Mouse (Mus musculus) adrenal gland, adult 8-10 months (tissue): ENCODE measurements around the gene Fem1b. TPM values are rescaled to one million over a fixed set of nuclear protein-coding genes. Genes with fewer than 3 reads are reported as not detected.

Experiments used
- DNase-seq: peaks from one replicate; pipeline ENCODE4 v3.0.0; 2022
- total RNA-seq, 4 experiments: library from RNA; stranded (reverse); gene quantifications; 2 replicates each; pipeline ENCODE4 v1.2.4; 2022

Gene Fem1b
- total RNA-seq, 4 experiments from 2014 or later = 32.0 to 39.4 (median 37.7) TPM

DNA sequence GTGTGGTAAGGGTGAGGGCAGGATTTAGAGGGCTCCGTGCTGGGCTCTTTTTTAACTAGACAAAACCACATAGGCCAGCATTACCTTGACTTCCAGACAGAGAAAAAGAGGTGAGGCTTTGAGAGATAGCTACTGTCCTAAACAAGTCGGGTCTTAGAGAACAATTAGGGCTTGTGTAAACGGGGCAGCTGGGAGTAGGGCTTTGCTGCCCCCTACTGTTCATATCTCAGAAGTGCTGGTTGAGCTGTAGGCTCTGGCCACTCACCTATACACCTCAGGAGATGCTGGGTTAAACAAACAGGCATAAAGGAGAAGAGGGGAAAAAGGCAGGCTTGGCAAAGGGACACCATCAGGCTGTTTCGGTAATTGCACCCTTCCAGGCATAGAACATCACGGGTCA lies 34.3 kb downstream of the Fem1b start:
- no peak for DNase-seq

DNA sequence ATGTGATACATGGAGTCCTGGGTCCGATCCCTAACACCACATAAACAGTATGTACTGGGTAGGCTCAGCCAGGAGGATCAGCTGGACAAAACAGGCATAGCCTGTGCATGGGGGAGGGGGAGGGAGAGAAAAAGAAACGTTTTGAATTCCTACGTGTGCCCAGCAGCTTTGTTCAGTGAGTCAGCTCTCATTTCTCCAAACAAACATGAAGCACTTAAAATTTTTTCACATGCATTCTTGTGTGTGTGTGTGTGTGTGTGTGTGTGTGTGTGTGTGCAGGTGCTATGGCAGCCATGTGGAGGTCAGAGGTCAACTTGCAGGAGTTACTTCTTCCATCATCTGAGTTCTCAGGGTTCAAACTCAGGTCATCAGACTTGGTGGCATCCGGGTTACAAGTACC lies 36.3 kb downstream of the Fem1b start:
- no peak for DNase-seq

DNA sequence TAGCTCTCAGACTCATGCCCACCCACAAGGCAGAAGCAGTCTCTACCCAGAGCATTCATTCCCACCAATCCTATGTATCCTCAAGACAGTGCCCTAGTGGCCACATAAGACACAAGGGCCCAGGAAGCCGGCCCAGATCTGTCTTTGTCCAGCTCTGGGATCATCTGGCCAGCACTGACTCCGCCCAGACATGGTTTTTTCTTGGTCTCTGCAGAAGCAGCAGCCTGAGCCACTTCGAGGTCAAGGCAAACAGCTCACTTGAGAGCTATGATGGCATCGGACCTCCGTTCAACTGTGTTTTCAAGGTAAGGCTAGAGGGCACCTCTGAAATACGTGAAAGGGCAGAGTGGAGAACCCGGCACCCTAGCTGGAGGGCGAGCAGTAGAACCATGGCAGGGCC lies 39.0 kb downstream of the Fem1b start:
- peak; percentile 47 for DNase-seq

DNA sequence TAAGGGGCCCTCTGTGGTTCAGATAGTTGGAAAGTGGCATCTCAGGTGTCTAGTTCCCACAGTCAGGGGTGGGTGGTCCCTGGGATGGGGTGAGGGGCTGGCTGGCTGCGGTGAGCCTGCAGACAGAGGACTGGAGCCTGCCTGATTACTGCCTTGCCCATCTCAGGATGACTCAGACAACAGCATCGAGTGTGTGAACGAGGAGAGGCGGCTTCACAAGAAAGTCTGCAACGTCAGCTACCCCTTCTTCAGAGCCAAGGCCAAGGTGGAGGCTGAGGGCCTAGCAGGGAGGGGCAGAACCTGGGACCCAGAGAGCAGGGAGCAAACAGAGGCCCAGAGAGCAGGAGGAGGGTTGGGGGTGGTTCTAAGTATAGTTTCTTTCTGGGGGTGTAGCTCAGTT lies 43.4 kb downstream of the Fem1b start:
- DNase-seq = no peak

DNA sequence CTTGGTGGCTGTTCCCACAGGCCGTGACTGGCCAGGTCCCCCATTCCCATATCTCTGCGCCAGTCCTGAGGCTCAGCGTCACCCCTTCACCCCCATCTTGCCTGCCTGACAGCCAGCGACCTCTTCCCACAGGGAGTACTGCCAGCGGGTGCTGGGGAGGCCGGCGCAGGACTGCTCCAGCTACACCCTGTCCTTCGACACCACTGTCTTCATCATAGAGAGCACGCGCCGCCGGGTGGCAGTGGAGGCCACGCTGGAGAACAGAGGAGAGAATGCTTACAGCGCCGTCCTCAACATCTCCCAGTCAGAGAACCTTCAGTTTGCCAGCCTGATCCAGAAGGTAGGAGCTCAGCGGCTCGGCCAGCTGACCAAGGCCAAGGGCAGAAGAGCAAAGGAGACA lies 44.3 kb downstream of the Fem1b start:
- DNase-seq = no peak

DNA sequence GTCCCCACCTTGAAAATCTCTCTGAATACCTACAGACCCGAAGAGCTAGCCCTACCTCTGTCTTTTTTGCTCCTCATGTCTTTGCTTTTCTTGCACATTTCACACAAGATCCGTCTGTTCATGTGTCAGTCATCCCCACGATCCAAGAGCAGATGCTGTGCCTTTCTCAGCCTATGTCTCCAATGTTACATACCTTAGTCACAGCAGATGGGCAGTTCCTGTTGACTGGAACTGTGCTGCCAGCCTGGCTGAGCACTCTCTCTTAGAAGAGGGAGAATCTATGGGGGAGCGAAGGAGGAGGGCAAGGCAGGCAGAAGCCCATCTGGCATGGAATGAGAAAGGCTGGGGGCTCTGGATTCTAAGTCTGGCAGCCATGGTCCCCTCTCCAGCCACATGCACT lies 46.4 kb downstream of the Fem1b start:
- no peak for DNase-seq

DNA sequence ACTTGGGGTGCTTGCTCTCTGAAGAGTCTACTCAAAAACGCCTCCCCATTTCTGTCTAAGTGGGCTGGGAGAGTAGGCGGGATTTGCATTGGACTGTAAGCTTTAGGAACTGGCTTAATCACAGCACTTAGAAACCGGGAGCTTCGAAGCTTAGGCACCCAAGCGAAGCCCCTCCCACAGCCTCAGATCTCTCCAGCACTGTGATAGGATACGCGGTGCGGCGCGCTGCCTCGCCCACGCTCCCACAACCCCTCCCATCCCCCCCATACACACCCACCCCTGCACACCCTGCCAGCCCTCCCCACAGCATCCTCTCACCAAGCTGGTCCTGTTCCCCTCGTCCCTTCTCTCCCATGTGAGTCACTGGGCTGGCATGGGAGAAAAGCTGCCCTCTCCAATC lies 48.3 kb downstream of the Fem1b start:
- no peak for DNase-seq

DNA sequence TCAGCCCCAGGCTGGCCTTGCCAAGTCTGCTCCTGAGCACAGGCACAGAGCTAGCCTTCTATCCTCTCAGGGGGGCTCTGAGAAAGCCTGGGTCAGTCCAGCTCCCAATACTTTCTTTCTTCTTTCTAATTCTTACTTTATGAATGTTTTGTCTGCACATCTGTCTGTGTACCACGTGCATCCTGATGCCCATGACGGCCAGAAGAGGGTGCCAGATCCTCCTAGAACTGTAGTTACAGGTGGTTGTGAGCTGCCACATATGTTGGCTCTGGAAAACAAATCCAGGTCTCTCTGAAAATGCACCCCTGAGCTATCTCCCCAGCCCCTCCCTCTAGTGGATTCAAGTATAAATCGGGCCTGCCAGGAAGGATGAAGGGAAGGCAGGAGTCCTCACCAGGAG lies 52.1 kb downstream of the Fem1b start:
- DNase-seq = no peak

DNA sequence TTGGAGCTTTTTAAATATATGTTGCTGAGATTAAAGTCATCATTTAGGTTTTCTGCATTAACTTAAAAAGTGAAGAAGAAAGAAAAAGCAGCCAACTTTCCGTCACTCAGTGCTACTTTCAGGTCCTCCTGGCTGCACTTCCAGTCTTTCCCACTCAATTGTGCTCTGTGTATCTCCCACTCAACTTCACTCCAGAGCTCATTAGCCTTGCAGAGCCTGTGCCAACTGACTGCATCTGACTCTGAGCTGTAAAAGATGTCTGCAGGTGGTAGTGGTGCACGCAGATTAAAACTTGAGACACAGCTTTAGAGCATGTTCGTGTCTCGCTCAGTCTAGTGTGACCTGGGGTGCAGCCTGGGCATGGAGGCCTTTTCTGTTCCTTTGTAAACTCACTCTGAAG lies 53.4 kb downstream of the Fem1b start:
- DNase-seq = no peak

DNA sequence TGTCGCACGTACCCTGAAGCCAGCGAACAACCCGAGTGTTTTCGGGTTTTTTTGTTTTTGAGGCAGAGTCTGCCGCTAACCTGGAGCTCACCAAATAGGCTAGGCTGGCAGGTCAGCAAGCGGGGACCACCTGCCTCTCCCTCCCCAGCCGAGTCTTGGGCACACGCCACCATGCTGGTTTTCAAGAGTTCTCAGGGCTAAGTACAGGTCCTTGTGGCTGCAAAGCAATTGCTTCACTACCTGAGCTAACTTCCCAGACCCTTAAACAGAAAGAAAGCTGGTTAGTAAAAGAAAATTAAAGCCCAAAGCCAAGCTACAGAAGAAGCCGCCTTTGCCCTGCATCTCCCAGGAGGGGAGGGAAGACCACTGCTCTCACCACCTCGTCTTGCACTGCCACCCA lies 61.4 kb downstream of the Fem1b start:
- DNase-seq = no peak

DNA sequence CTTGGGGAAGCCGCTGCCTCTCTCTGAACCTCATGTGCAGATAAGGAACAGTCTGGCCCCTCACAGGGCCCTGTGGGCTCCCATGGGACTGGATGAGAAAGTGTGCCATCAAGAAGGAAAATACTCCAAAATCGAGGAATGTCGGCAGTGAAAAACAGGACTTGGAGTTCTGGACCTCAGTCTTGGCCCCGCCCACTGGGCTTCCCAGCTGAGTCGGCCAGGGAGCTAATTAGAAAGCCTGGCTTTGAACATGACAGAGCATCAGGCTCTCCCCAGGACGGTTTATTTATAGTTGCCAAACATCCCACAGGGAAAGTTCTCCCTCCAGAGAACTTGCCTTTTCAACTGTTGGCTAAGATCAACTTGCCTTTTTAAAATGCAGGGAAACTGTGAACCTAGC lies 62.1 kb downstream of the Fem1b start:
- no peak for DNase-seq

DNA sequence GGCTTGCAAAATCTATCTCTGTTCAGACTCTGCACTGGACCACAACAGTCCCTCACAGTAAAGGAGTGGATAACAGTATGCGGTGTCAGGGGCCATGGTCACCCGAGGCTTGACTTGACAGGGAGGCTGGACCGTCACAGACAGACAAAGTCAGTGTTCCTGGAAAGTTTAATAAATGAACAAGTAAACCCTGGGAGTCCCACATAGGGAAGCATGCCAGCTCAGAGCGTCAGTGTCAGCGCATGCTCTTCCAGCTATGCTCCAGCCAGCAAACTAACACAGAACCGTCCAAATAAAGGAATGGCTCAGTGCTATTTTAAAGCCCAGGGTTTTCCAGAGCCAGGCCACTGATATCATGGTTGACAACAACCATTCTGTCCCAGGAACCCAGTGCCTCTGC lies 65.1 kb downstream of the Fem1b start:
- DNase-seq = no peak

DNA sequence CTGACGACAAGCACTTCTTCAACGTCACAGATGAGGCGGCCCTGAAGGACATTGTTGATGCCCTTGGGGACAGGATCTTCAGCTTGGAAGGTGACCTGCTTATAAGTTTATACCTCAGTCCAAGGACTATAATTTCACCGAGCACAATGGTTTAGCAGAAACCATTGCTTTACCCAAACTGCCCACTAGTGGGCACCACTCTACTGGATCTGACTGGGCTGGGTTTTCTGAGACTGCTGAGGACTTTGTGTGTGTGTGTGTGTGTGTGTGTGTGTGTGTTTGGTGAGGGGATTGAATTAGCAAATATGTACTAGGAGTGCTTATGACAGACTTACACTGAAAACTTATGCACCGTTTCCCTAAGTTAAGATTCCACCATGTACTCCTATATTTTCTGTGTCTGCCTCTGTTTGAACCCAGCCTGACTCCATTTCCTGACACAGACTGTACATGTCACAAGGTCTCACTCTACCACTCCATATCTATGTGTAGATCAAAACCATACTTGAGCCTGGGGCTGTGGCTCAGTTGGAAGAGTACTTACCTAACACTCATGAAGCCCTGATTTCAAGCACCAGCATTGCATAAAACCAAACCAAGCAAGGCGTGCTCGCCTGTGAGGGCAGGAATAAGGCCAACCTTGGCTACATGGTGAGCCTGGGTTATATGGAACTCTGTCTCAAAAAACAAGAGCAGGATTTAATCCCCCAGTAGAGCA lies 67.0 kb downstream of the Fem1b start:
- no peak for DNase-seq

Other genes with a start within 250 kb of the Fem1b start
- 1 to 10 TPM; 2.1 to 3.3 (median 2.3) TPM for gene Itga11, start 134.1 kb downstream of the Fem1b start, total RNA-seq
- 10 to 100 TPM; 19.4 to 28.7 (median 23.5) TPM for gene Cln6, start 26.9 kb upstream of the Fem1b start, total RNA-seq
- gene Calml4, start 46.1 kb upstream of the Fem1b start, total RNA-seq = 10 to 100 TPM in 2 of 4 experiments, 1 to 10 TPM in 2; 7.4 to 13.6 (median 10.6) TPM
- 10 to 100 TPM; 36.0 to 52.7 (median 44.3) TPM for gene Pias1, start 176.0 kb upstream of the Fem1b start, total RNA-seq